Mouse (Mus musculus): Measurements from ENCODE around the gene Kdm6b. TPM values are rescaled to one million over a fixed set of nuclear protein-coding genes. Genes with fewer than 3 reads are reported as not detected.

Gene Kdm6b
- polyA plus RNA-seq, 1 experiment from 2014 or later, result 40.9 TPM

DNA sequence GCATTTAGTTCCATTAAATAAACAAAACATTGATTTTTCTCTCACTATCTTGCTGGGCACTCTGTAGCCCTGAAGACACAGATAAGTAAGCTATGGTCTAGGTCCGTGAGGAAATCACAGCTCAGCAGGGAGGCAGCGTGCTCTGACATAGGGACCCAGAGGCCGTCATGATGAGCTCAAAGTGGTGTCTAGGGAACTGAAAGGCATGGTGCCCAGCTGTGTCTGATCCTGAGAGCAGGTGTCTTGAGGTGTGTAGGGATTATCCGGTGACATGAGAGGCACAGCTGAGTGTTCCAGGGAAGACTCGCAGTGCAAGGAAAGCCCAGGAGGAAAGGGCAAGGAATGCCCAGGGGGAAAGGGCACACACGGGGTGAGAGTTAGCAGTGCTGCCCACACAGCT is 19.7 kb upstream of the Kdm6b start:
- no peak for ATAC-seq (ENCODE audit: low FRiP score)
- Histone ChIP-seq H3K27me3 (ENCODE audit: control insufficient read depth, insufficient read depth, low read length) (no peaks in the 10 kb centered on the region), H3K4me1 (replicated peaks; ENCODE audit: control insufficient read depth, insufficient read depth, low read length) (no peaks in the 10 kb centered on the region), H3K4me2 (replicated peaks; ENCODE audit: low read depth, low read length) (no peak overlapping the region), H3K4me3 (ENCODE audit: low read depth, low read length) (no peak overlapping the region), H3K9me3 (ENCODE audit: control insufficient read depth, low read length) (no peaks in the 10 kb centered on the region), H3K9ac (ENCODE audit: low read depth, low read length) (no peak overlapping the region), H3K36me3 (ENCODE audit: control insufficient read depth, insufficient read depth, low read length) (no peaks in the 10 kb centered on the region), H3K27ac (ENCODE audit: low read depth, low read length) (no peak overlapping the region)
- no peak for DNase-seq (ENCODE audit: low spot score)
- 70% methylated on average over 6 of the region's 6 CpGs for WGBS

DNA sequence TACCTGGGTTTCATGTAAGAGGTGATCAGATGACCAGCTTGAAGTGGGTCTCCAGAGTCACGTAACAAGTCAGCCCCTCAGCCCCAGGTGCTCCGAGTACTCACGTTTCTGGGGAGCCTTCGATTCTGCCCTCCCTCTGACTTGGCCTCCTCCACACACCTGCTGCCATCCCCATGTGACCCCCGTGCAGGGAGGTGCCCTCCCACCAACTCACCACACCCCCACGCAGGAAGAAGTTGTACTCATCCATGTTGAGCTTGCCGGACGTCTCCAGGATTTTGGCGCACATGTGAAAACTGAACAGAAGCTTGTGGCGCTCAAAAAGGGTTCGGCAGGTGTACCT is 19.1 kb upstream of the Kdm6b start:
- Histone ChIP-seq H3K9ac (ENCODE audit: low read depth, low read length) (no peak overlapping the region), H3K27me3 (ENCODE audit: control insufficient read depth, insufficient read depth, low read length) (no peaks in the 10 kb centered on the region), H3K4me1 (replicated peaks; ENCODE audit: control insufficient read depth, insufficient read depth, low read length) (no peaks in the 10 kb centered on the region), H3K4me3 (ENCODE audit: low read depth, low read length) (no peak overlapping the region), H3K36me3 (ENCODE audit: control insufficient read depth, insufficient read depth, low read length) (no peaks in the 10 kb centered on the region), H3K4me2 (replicated peaks; ENCODE audit: low read depth, low read length) (no peak overlapping the region), H3K9me3 (ENCODE audit: control insufficient read depth, low read length) (no peaks in the 10 kb centered on the region), H3K27ac (ENCODE audit: low read depth, low read length) (no peak overlapping the region)
- ATAC-seq (ENCODE audit: low FRiP score) (no peak), DNase-seq (ENCODE audit: low spot score) (no peak)
- 77% methylated on average over 11 of the region's 11 CpGs for WGBS

DNA sequence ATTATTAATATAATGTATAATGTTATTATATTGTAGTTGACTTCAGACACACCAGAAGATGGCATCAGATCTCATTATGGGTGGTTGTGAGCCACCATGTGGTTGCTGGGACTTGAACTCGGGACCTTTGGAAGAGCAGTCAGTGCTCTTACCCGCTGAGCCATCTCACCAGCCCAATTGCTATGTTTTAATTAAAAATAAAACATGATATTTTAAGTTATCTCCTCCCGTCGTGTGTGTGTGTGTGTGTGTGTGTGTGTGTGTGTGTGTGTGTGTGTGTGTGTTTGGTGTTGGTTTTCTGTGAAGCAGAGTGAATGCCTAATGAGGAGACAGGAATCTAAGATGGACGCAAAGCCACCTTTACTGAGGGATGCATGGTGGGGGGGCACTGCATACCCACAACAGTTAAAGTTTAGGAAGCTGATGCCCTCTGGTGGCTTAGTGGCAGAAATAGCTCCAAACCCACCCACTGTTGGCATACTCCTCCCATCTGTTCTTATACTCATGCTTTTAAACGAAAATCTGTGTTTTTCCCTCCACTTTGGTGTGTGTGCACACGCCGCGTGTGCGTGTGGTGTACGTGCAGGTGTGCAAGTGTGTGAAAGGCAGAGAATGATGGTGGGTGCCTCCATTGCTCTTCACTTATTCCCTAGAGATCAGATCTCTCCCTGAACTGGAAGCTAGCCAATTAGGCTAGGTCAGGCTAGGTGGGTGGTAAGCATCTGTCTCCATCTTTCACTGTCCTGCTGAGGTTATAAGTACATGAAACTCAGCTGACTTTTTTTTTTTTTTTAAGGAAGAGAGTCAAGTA is 18.6 kb upstream of the Kdm6b start:
- H3K9me3 ChIP-seq (ENCODE audit: control insufficient read depth, low read length), result no peaks in the 10 kb centered on the region
- WGBS, result 46% methylated on average over 11 of the region's 11 CpGs
- peak; percentile 83 for DNase-seq (ENCODE audit: low spot score)
- H3K4me3 ChIP-seq (ENCODE audit: low read depth, low read length), result no peak overlapping the region
- H3K27ac ChIP-seq (ENCODE audit: low read depth, low read length), result no peak overlapping the region
- H3K9ac ChIP-seq (ENCODE audit: low read depth, low read length), result no peak overlapping the region
- no peaks in the 10 kb centered on the region for H3K4me1 ChIP-seq (replicated peaks; ENCODE audit: control insufficient read depth, insufficient read depth, low read length)
- no peaks in the 10 kb centered on the region for H3K36me3 ChIP-seq (ENCODE audit: control insufficient read depth, insufficient read depth, low read length)
- 0 out of 2 replicates have a peak, but pooled peaks have one; percentile 25 for ATAC-seq (ENCODE audit: low FRiP score)
- no peak overlapping the region for H3K4me2 ChIP-seq (replicated peaks; ENCODE audit: low read depth, low read length)
- H3K27me3 ChIP-seq (ENCODE audit: control insufficient read depth, insufficient read depth, low read length), result no peaks in the 10 kb centered on the region

DNA sequence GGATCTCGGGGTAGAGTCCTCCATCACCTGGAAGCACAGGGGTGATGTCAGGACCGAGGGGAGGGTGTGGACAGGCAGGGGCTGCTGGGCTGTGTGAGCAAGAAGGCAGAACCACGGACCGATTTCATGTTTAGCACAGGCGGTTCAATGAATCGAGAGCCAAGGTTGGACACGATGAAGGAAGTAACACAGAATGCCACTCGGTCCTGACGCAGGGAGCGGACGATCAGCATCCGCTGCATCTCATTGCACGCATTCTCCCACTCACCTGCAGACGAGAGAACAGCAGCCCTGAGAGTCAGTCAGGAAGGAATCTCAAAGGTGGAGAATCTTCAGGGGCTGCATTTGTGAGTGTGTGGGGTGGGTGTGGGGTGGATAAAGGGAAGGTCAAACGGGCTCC is 17.2 kb upstream of the Kdm6b start:
- no peak overlapping the region for H3K9ac ChIP-seq (ENCODE audit: low read depth, low read length)
- WGBS, result 88% methylated on average over 15 of the region's 15 CpGs
- H3K27me3 ChIP-seq (ENCODE audit: control insufficient read depth, insufficient read depth, low read length), result no peaks in the 10 kb centered on the region
- no peak overlapping the region for H3K4me2 ChIP-seq (replicated peaks; ENCODE audit: low read depth, low read length)
- no peaks in the 10 kb centered on the region for H3K9me3 ChIP-seq (ENCODE audit: control insufficient read depth, low read length)
- H3K4me3 ChIP-seq (ENCODE audit: low read depth, low read length), result no peak overlapping the region
- no peak overlapping the region for H3K27ac ChIP-seq (ENCODE audit: low read depth, low read length)
- DNase-seq (ENCODE audit: low spot score), result no peak
- ATAC-seq (ENCODE audit: low FRiP score), result no peak
- no peaks in the 10 kb centered on the region for H3K4me1 ChIP-seq (replicated peaks; ENCODE audit: control insufficient read depth, insufficient read depth, low read length)
- H3K36me3 ChIP-seq (ENCODE audit: control insufficient read depth, insufficient read depth, low read length), result no peaks in the 10 kb centered on the region

DNA sequence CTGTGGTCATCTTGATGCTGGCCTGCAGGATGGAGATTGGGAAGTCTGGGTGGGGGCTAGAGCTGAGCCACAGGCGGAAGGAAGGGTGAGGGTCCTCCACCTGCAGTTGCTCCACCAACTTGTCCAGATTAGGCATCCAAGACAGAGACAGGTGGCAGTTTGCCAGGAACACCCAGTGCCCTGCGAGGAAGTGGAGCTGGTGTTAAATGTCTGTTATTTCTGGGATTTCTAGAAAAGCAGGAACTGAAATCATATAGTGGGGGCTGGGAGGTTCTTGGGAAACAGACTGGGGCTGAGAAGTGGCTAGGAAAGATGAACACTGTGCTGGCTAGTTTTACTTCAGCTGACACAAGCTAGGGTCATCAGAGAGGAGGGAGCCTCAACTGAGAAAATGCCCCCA is 15.8 kb upstream of the Kdm6b start:
- WGBS, result 63% methylated on average over 2 of the region's 2 CpGs
- DNase-seq (ENCODE audit: low spot score) (no peak), ATAC-seq (ENCODE audit: low FRiP score) (no peak)
- Histone ChIP-seq H3K9me3 (ENCODE audit: control insufficient read depth, low read length) (no peaks in the 10 kb centered on the region), H3K4me1 (replicated peaks; ENCODE audit: control insufficient read depth, insufficient read depth, low read length) (no peaks in the 10 kb centered on the region), H3K4me3 (ENCODE audit: low read depth, low read length) (no peak overlapping the region), H3K27me3 (ENCODE audit: control insufficient read depth, insufficient read depth, low read length) (no peaks in the 10 kb centered on the region), H3K9ac (ENCODE audit: low read depth, low read length) (no peak overlapping the region), H3K4me2 (replicated peaks; ENCODE audit: low read depth, low read length) (no peak overlapping the region), H3K27ac (ENCODE audit: low read depth, low read length) (no peak overlapping the region), H3K36me3 (ENCODE audit: control insufficient read depth, insufficient read depth, low read length) (no peaks in the 10 kb centered on the region)

DNA sequence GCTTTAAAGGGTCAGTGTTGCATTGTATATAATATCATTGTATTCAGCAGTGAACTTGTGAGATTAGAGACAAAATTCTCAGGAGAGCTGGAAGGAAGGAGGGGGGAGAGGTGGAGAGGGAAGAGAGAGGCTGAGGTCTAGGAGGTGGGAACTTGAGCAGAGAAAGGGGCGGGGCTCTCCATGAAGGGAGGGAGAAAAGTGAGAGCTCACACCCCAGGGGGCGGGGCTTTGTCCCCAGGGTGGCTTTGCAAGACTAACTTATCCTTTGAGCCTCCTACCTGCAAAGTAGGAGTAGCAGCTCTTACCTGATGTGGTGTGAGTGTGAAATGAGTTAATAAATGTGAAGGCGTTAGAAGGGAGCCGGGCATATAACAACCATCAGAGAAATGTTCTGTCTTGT is 15.3 kb upstream of the Kdm6b start:
- no peak for DNase-seq (ENCODE audit: low spot score)
- Histone ChIP-seq H3K4me2 (replicated peaks; ENCODE audit: low read depth, low read length) (no peak overlapping the region), H3K9me3 (ENCODE audit: control insufficient read depth, low read length) (no peaks in the 10 kb centered on the region), H3K27ac (ENCODE audit: low read depth, low read length) (no peak overlapping the region), H3K4me1 (replicated peaks; ENCODE audit: control insufficient read depth, insufficient read depth, low read length) (no peaks in the 10 kb centered on the region), H3K4me3 (ENCODE audit: low read depth, low read length) (no peak overlapping the region), H3K9ac (ENCODE audit: low read depth, low read length) (no peak overlapping the region), H3K36me3 (ENCODE audit: control insufficient read depth, insufficient read depth, low read length) (no peaks in the 10 kb centered on the region), H3K27me3 (ENCODE audit: control insufficient read depth, insufficient read depth, low read length) (no peaks in the 10 kb centered on the region)
- no peak for ATAC-seq (ENCODE audit: low FRiP score)
- 29% methylated on average over 4 of the region's 4 CpGs for WGBS

DNA sequence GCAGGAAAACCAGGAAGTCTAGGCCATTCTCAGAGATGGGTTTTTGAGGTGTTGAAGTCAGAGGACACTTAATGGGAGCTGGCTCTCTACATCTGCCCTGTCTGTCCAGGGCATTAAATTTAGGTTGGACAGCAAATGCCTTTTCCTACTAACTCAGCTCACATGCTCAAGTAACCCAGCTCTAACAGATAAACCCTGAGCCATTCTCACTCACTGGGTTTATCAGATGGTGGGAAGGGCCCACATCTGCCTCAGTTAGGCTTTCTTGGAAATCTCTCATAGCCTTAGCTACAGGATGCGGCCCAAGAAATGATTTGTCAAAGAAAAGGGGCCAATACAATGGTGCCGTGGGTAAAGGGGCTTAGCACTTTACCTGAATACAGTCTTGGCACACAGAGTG is 12.8 kb upstream of the Kdm6b start:
- Histone ChIP-seq H3K4me2 (replicated peaks; ENCODE audit: low read depth, low read length) (no peak overlapping the region), H3K4me3 (ENCODE audit: low read depth, low read length) (no peak overlapping the region), H3K27me3 (ENCODE audit: control insufficient read depth, insufficient read depth, low read length) (peaks cover 11% of the 10 kb centered on the region; the same call in 1 of the 2 replicates), H3K4me1 (replicated peaks; ENCODE audit: control insufficient read depth, insufficient read depth, low read length) (no peaks in the 10 kb centered on the region), H3K9ac (ENCODE audit: low read depth, low read length) (no peak overlapping the region), H3K36me3 (ENCODE audit: control insufficient read depth, insufficient read depth, low read length) (no peaks in the 10 kb centered on the region), H3K27ac (ENCODE audit: low read depth, low read length) (no peak overlapping the region), H3K9me3 (ENCODE audit: control insufficient read depth, low read length) (no peaks in the 10 kb centered on the region)
- ATAC-seq (ENCODE audit: low FRiP score), result no peak
- 88% methylated on average over 2 of the region's 2 CpGs for WGBS
- DNase-seq (ENCODE audit: low spot score), result no peak

DNA sequence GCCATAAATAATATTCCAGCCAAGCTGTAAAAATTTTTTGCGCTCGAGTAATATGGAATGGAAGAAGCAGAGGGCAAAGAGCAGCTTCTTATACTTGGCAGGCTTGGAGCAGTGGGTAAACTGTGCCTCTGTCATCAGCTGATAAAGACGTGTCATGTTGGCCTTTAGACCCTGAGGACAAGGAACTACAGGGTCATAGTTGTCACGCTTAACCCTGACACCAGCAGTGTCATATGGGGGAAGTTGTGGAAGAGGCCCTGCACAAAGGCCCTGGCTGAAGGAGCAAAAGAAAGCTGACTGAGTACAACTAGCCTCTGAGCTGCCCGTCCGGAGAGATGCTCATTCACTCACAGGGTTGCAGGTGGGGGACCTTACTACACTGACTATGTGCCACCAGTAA is 10.4 kb upstream of the Kdm6b start:
- no peak overlapping the region for H3K9ac ChIP-seq (ENCODE audit: low read depth, low read length)
- no peaks in the 10 kb centered on the region for H3K9me3 ChIP-seq (ENCODE audit: control insufficient read depth, low read length)
- no peak for ATAC-seq (ENCODE audit: low FRiP score)
- peaks cover 17% of the 10 kb centered on the region for H3K27me3 ChIP-seq (ENCODE audit: control insufficient read depth, insufficient read depth, low read length)
- H3K27ac ChIP-seq (ENCODE audit: low read depth, low read length), result no peak overlapping the region
- no peak overlapping the region for H3K4me3 ChIP-seq (ENCODE audit: low read depth, low read length)
- H3K4me2 ChIP-seq (replicated peaks; ENCODE audit: low read depth, low read length), result no peak overlapping the region
- peaks cover 5% of the 10 kb centered on the region; the same call in 1 of the 2 replicates for H3K4me1 ChIP-seq (replicated peaks; ENCODE audit: control insufficient read depth, insufficient read depth, low read length)
- 67% methylated on average over 6 of the region's 6 CpGs for WGBS
- DNase-seq (ENCODE audit: low spot score), result no peak
- H3K36me3 ChIP-seq (ENCODE audit: control insufficient read depth, insufficient read depth, low read length), result no peaks in the 10 kb centered on the region

DNA sequence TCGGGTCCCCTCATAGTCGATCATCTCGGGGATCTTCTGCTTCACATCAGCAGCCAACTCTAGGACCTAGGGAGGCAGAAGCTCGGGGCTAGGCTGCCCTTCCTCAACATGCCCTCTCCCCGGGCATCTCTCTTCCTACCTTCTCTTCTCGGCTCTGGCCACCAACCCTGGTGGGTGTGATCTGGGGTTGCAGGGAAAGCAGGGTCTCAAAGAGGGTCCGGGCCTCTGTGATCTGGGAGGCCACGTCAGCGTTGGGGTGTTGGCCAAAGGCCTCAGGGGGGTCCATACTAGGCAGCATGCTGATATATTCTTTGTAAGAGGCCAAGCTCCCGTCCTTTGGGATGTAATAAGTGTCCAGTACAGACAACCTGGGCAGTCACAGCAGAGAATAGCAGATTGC is 9.4 kb upstream of the Kdm6b start:
- H3K27ac ChIP-seq (ENCODE audit: low read depth, low read length), result no peak overlapping the region
- DNase-seq (ENCODE audit: low spot score) (no peak), ATAC-seq (ENCODE audit: low FRiP score) (no peak)
- no peak overlapping the region for H3K9ac ChIP-seq (ENCODE audit: low read depth, low read length)
- WGBS, result 86% methylated on average over 10 of the region's 10 CpGs
- H3K9me3 ChIP-seq (ENCODE audit: control insufficient read depth, low read length), result no peaks in the 10 kb centered on the region
- H3K36me3 ChIP-seq (ENCODE audit: control insufficient read depth, insufficient read depth, low read length), result no peaks in the 10 kb centered on the region
- H3K4me2 ChIP-seq (replicated peaks; ENCODE audit: low read depth, low read length), result no peak overlapping the region
- H3K4me3 ChIP-seq (ENCODE audit: low read depth, low read length), result no peak overlapping the region
- peaks cover 5% of the 10 kb centered on the region; the same call in 1 of the 2 replicates for H3K4me1 ChIP-seq (replicated peaks; ENCODE audit: control insufficient read depth, insufficient read depth, low read length)
- peaks cover 17% of the 10 kb centered on the region for H3K27me3 ChIP-seq (ENCODE audit: control insufficient read depth, insufficient read depth, low read length)

Measured in hindbrain, embryonic 11.5 days (tissue).